Mouse (Mus musculus) ES-E14 (cell line): ENCODE results near the gene Six4.

ENCODE experiments used
- CHD2 ChIP-seq: IDR thresholded peaks from 2 replicates; pipeline ENCODE4 v1.6.1; 2014; ENCODE audit warnings: mild to moderate bottlenecking, low read depth, low read length, inconsistent platforms
- HCFC1 ChIP-seq: IDR thresholded peaks from 2 replicates; pipeline ENCODE4 v1.6.1; 2012; ENCODE audit warnings: low read length, inconsistent platforms, borderline replicate concordance; ENCODE audit not compliant: insufficient read depth
- MAFK ChIP-seq: IDR thresholded peaks from 2 replicates; pipeline ENCODE4 v1.6.1; 2014; ENCODE audit warnings: mild to moderate bottlenecking, low read depth, low read length, inconsistent platforms; ENCODE audit not compliant: insufficient read depth
- ZC3H11A ChIP-seq: IDR thresholded peaks from 2 replicates; pipeline ENCODE4 v1.6.1; 2012; ENCODE audit warnings: low read depth, mild to moderate bottlenecking, inconsistent platforms, low read length, borderline replicate concordance
- ZNF384 ChIP-seq: IDR thresholded peaks from 2 replicates; pipeline ENCODE4 v1.6.1; 2012; ENCODE audit warnings: low read depth, low read length, inconsistent platforms

- no peak for TF ChIP-seq HCFC1
- no peak for TF ChIP-seq ZNF384
- no peak for TF ChIP-seq ZC3H11A
- TF ChIP-seq MAFK: no peak
- TF ChIP-seq CHD2: no peak
Measured at GRCm38 (mm10) chr12:73162408-73163181, 49.3 kb upstream of the Six4 start.
